8 mouse cellular contexts compared by ENCODE assay signal in the genomic region with DNA sequence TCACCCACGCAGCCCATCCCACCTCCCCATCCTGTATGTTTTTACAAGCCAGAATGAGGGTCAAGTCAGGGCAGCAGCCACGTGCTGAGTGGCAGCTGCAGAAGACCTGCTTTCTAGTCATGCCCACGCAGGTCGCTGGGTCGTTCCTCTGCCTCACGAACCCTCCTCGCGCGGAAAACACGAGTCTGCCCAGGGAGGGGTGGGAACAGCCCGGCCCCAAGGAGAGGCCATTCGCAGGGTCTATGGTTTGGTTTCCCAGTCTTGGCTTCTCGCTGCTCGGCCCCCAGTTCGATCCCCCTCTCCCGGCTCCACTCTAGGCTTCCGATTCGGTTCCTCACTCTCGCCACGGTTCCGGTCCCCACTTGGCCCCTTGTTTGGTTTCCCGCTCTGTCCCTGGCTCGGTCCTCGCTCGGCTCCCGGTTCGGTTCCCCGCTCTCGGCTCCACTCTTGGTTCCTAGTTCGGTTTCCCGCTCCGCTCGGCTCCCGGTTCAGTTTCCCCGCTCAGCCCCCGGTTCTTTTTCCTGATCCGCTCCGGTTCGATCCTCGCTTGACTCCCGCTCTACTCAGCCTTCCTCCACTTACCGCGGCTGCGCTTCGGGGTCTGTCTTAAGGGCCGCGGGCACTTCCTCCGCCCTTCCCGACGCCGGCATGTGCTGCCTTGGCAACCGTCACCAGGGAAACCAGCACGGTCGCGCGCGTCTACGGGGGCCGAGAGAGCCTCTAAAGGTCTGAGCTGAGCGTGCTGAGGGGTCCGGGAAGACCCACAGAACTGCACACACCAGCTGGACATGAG. TPM values are rescaled to one million over a fixed set of nuclear protein-coding genes. Genes with fewer than 3 reads are reported as not detected.
DNase-seq lines count a peak whose midpoint lies in the region; ATAC-seq and TF ChIP-seq lines count a peak whose summit lies in the region.

A gene (minus strand): TSS at position 633 of the 793 bp plus-strand sequence.

- no peak for TF ChIP-seq CTCF in brain, embryonic 14.5 days (IDR thresholded peaks at IDR 0.05; ENCODE audit: borderline replicate concordance, extremely low read depth, insufficient read depth, insufficient read length)

- no peaks in the 10 kb centered on the region for H3K27me3 ChIP-seq in intestine, embryonic 14.5 days (replicated peaks; ENCODE audit: control insufficient read depth, insufficient read depth, low read length)

- intact Hi-C loops in left cerebral cortex, postnatal 14 days (cut with DNase I), result no loop called here

- WGBS in intestine, embryonic 14.5 days, result 5% methylated on average over 61 of the region's 61 CpGs

- ATAC-seq in intestine, embryonic 14.5 days (replicated peaks; ENCODE audit: low FRiP score, low TSS enrichment, low read depth), result peak; percentile 82
- ATAC-seq in megakaryocyte, adult 5-6 weeks (ENCODE audit: poor library complexity, severe bottlenecking), result peak; percentile 80

- TF ChIP-seq POLR2A in brain, embryonic 14.5 days (IDR thresholded peaks at IDR 0.05; ENCODE audit: borderline replicate concordance, extremely low read depth, insufficient read depth, insufficient read length, poor library complexity, severe bottlenecking), result no peak; the same call in 1 of the 2 replicates

- DNase-seq in ES-CJ7 (ENCODE audit: low read depth, low spot score), result peak; percentile 90
- DNase-seq in brain, embryonic 14.5 days (ENCODE audit: low read depth), result peak; percentile 95
- DNase-seq in frontal cortex, postnatal 36 days (ENCODE audit: low spot score in 2 of 2), result peak; percentile 85 to 89
- DNase-seq in intestine, embryonic 14.5 days (ENCODE audit: low spot score), result peak; percentile 92
- peak; percentile 88 to 91 for DNase-seq in left cerebral cortex, postnatal 14 days (ENCODE audit: low spot score in 2 of 2)
- peak; percentile 95 to 96 for DNase-seq in right cerebral cortex, postnatal 10 days (ENCODE audit: low spot score in 2 of 2)
- DNase-seq in yolk sac, embryonic 10.5 days (ENCODE audit: low spot score), result peak; percentile 65

- no peak within 1 kb of the TSS for H3K27ac ChIP-seq in intestine, embryonic 14.5 days (ENCODE audit: low read depth)

- peak within 1 kb of the TSS; percentile 75 for H3K4me2 ChIP-seq in intestine, embryonic 14.5 days (ENCODE audit: low read length)

- H3K4me1 ChIP-seq in intestine, embryonic 14.5 days (replicated peaks; ENCODE audit: control insufficient read depth, insufficient read depth, low read length), result no peaks in the 10 kb centered on the region

- peak within 1 kb of the TSS; percentile 44 for H3K4me3 ChIP-seq in intestine, embryonic 14.5 days (ENCODE audit: low read depth, low read length)

- peak within 1 kb of the TSS; percentile 38; the same call in 1 of the 2 replicates for H3K9ac ChIP-seq in intestine, embryonic 14.5 days (ENCODE audit: low read length)

- no peaks in the 10 kb centered on the region for H3K9me3 ChIP-seq in intestine, embryonic 14.5 days (ENCODE audit: control insufficient read depth, low read length)

- no peaks in the 10 kb centered on the region for H3K36me3 ChIP-seq in intestine, embryonic 14.5 days (ENCODE audit: control insufficient read depth, insufficient read depth, low read length)

RNA-seq across cellular contexts. Expression of the gene that starts here (rescaled TPM):
- 2.7 and 2.9 TPM in 2 replicates for polyA plus RNA-seq in brain, embryonic 14.5 days (2012; rRNA removed)
- polyA plus RNA-seq in intestine, embryonic 14.5 days (2014; fragmentation: Nextera tagmentation; extraction: Ambion mirVana), result 1.9 and 2.5 TPM in 2 replicates
- total RNA-seq in left cerebral cortex, postnatal 14 days (2021), result 1 to 10 TPM; 9.1 to 9.3 TPM
- not detected in 2 replicates for total RNA-seq in megakaryocyte, adult 5-6 weeks (2015)
- not detected in 2 replicates for total RNA-seq in megakaryocyte, adult 5-6 weeks (2017)

Comparison
In these comparisons a context has a peak if more than half of its experiments do, and no peak if none do; other contexts are left out.
1. RNA of the gene that starts here (total RNA-seq): 9.1 to 9.3 TPM in left cerebral cortex, postnatal 14 days; not detected in megakaryocyte, adult 5-6 weeks; every median in the first group is over 10 times any median in the second.
2. Peak in ATAC-seq in megakaryocyte, adult 5-6 weeks; RNA of the gene not detected or under 1 TPM.
3. Peak in every context shown above with its lines, with median percentiles within 50 percentile points of each other: DNase-seq.